Mouse (Mus musculus) adrenal gland, postnatal 4 days (tissue): Measurements from ENCODE around the gene Ppp1r14c. TPM values are rescaled to one million over a fixed set of nuclear protein-coding genes. Genes with fewer than 3 reads are reported as not detected.
"Not testable (repeated sequence)": the region's sequence is repeated elsewhere in the genome, so short reads cannot be mapped to it uniquely, and the experiment has no call there.

Source experiments
- DNase-seq, 2 experiments: peaks; one replicate each; pipeline ENCODE4 v3.0.0; 2021 to 2022; ENCODE audit warnings: low spot score in 2 of 2, mixed read lengths in 2 of 2
- microRNA-seq: library from miRNA; unstranded; fragments of <30 nt; microRNA quantifications from one replicate; pipeline ENCODE4 v1.2.0, GENCODE M21; 2021
- total RNA-seq, 2 experiments: library from RNA; stranded (reverse); gene quantifications; 2 replicates each; pipeline ENCODE4 v1.2.3; 2021

Gene Ppp1r14c
- total RNA-seq, 2 experiments from 2014 or later: 8.3 to 13.6 TPM

- no peak for DNase-seq
Measured at GRCm38 (mm10) chr10:3460841-3461240, 95.0 kb downstream of the Ppp1r14c start.

GRCm38 (mm10) chr10:3466135-3466626 lies 100.3 kb downstream of the Ppp1r14c start:
- DNase-seq: no peak

DNA sequence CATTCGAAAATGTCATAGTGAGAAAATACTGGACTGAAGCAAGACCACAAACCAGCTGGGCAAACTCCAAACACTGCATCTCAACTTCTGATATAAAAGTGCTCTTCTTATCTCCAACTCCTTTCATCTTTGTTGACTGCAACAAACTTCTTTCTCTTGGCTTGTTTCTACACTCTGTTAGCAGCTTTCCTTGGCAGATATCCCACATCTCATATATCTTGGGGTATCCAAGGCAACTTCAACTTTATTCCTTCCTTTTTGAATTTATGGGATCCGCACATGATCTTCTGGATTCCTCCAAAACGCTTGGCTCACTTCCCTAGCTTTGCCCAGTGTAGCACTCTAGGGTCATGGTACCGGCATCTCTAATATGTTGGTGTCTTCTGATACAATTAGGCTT lies 102.7 kb downstream of the Ppp1r14c start:
- no peak for DNase-seq

DNA sequence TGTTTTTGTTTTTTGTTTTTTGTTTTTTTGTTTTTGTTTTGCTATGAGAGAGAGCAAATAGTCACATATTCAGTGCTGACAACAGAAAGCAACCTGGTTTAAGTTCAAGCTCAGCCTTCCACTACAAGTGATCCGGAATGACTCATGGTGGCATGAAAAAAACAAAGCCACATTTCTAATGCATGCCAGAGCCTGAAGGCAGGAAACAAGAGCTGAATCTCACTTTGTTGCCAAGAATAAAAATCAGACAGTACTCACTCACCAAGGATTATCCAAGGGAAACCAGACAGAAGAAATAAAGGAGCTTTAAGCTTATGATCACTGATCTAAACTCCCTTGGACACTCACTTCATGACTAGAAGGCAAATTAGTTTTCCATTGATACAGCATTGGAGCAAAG lies 110.8 kb downstream of the Ppp1r14c start:
- no peak for DNase-seq

- DNase-seq: no peak
Measured at GRCm38 (mm10) chr10:3479772-3480171, 113.9 kb downstream of the Ppp1r14c start.

DNA sequence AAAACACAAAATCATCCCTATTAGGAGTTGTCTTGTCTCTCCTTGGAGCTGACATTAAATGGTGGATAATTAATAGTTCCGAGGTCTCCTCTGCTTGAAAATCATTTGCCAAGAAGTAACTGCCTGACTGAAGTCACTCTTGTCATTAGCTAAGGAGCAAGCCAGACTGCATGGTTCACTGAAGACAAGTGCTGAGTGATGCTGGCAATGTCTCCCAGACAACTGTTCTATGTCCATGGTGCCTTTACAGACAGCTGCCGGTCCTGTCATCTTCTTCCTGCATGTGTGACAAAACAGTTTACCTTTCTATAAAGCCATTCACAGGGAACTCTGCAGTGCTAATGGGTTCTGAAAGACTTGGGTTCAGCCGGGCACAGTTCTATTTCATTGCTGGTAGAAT lies 124.2 kb downstream of the Ppp1r14c start:
- no peak for DNase-seq

- DNase-seq: no peak
Measured at GRCm38 (mm10) chr10:3496791-3497190, 130.9 kb downstream of the Ppp1r14c start.

DNA sequence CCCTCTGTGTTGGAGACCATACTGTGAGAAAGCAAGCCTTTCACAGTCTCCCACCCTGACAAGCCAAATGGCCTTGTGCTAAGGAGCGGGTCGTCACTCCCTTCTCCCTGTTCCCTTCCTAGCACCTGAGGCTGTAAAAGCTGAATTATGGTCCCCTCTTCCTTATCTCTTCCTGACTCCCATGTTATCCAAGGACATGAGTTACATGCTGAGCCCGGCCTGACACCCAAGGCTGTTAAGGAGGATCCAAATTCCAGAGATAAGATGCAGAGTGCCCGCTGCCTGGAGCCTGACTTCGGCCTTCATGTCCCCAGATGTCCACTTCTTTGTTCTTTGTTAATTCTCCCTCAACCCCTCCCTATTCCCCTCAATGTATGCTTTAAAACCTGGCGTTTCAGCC lies 135.0 kb downstream of the Ppp1r14c start:
- DNase-seq: not testable (repeated sequence)

DNA sequence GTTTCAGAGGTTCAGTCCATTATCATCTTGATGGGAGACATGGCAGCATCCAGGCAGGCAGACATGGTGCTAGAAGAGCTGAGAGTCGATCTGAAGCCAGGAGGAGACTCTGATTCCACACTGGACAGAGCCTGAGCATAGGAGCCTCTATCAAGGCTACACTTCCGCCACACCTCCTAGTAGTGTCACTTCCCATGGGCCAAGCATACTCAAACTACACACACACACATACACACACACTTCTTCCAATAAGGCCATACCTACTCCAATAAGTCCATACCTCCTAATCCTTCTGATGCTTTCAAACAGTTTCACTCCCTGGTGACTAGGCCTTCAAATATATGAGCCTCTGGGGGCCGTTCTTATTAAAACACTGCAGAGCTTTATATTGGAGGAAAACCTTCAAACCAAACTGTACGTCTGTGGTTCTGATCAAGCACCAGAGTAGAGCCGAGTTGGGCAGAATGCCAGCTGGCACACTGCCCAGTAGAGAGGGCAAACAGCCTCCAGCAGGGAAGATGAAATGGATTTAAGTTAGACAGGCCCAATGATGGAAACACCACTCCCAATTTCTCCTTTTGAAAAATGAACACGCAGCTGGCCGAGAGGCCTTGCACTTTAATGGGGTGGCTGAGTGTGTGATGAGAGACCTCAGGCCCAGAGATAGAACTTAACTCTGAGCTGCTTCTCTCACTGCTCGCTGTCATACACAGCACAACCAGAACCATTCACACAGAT lies 141.8 kb downstream of the Ppp1r14c start:
- DNase-seq: peak; percentile 70 to 83

DNA sequence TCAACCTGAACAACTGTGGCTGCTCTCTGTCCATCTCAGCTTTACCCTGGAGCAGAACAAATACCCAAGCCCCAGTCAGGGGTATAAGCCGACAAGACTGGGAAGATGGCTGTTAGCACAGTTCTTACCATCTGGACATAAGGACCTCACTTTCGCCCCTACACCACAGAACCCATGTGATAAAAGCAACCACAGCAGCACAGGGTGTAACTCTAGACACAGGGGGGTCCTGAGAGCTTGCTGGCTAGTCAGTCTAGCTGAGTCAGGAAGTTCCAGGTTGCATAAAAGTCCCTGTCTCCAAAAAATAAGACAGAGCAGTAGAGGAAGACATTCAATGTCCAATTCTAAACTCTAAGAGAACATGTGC lies 142.3 kb downstream of the Ppp1r14c start:
- DNase-seq: no peak

- DNase-seq: no peak
Measured at GRCm38 (mm10) chr10:3508746-3509145, 142.9 kb downstream of the Ppp1r14c start.

DNA sequence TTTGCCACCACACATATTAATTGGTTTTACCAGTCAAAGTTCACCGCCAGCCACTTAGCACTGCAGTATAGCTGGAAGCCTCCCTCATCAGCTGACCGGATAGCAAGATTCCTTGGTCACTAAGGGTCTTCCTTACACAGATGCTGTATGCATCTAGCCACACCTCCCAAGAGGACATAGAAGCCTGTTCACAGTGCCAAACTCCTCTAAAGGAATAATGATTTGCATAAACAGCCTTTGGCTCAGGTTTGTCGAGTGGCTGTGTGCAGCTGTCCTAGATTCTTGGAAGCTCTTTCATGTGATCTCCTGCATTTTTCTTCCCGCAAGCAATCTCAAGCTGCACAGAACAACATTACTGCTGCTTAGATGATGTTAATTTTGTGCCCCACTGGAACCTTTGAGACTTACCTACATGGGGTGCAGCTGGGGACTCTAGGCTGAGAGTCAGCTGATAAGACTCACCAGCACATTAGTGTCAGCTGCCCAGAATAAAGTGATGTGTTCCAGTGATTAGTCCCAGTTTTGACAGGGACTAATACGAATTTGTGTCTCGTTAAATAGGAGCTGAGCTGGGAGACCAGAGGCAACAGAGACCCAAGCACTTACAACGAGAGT lies 143.9 kb downstream of the Ppp1r14c start:
- DNase-seq: no peak

GRCm38 (mm10) chr10:3510486-3510885 lies 144.6 kb downstream of the Ppp1r14c start:
- DNase-seq: no peak

- no peak for DNase-seq
Measured at GRCm38 (mm10) chr10:3511401-3511800, 145.5 kb downstream of the Ppp1r14c start.

DNA sequence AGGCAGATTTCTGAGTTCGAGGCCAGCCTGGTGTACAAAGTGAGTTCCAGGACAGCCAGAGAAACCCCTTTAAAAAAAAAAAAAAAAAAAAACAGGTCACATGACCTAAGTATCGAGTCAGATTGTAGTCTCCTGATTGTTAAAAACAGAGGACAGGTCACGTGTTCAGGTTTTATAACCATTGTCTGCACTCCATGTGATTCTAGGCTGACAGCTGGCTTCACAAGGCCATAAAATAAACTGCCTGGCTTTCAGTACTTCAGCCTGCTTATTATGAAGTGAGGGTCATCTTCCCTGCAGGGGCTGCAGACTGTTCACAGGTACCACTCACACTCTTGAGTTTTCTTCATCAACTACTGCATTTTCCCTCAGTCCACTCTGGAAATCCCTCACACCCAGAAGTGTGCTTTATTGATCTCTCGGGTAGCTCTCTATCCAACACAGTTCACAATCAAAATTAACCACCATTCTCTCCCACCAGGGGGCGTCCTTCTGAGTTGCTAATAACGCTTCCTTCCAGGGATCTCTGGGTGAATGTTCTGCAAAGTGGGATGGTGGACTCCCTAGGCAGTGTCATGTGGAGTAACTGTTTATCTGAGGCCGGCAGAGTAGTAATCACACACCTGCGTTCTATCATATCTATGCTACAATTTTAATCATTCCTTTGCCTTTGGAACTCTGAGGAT lies 146.9 kb downstream of the Ppp1r14c start:
- no peak for DNase-seq

- DNase-seq: no peak
Measured at GRCm38 (mm10) chr10:3513947-3514346, 148.1 kb downstream of the Ppp1r14c start.

Small RNA genes within 50 kb of the gene (microRNA-seq; reads per million reads assigned to microRNA genes)
- not detected for gene Gm24482

Other genes with a start within 250 kb of the Ppp1r14c start
- under 1 TPM in 1 of 2 experiments, not detected in 1; 0.14 TPM for gene H60c, start 98.3 kb upstream of the Ppp1r14c start, total RNA-seq
- 1 to 10 TPM; 2.0 to 9.2 TPM for gene Iyd, start 174.2 kb downstream of the Ppp1r14c start, total RNA-seq